Mouse (Mus musculus): ENCODE results near the gene Cib1. TPM values are rescaled to one million over a fixed set of nuclear protein-coding genes. Genes with fewer than 3 reads are reported as not detected.
A peak's percentile ranks its signal among the peaks of the same experiment; 100 is the strongest.

Cib1 gene
- total RNA-seq, 1 experiment from 2014 or later = 45.7 TPM

GRCm38 (mm10) chr7:80205705-80206589 is 26.7 kb downstream of the Cib1 start:
- ATAC-seq (replicated peaks; ENCODE audit: insufficient number of reproducible peaks, low FRiP score, low TSS enrichment, poor library complexity, severe bottlenecking) = no peak

- no peak for ATAC-seq (replicated peaks; ENCODE audit: insufficient number of reproducible peaks, low FRiP score, low TSS enrichment, poor library complexity, severe bottlenecking)
These were observed 27.7 kb downstream of the Cib1 start for GRCm38 (mm10) chr7:80204961-80205360.

GRCm38 (mm10) chr7:80204362-80204761 is 28.3 kb downstream of the Cib1 start:
- ATAC-seq (replicated peaks; ENCODE audit: insufficient number of reproducible peaks, low FRiP score, low TSS enrichment, poor library complexity, severe bottlenecking) = no peak

DNA sequence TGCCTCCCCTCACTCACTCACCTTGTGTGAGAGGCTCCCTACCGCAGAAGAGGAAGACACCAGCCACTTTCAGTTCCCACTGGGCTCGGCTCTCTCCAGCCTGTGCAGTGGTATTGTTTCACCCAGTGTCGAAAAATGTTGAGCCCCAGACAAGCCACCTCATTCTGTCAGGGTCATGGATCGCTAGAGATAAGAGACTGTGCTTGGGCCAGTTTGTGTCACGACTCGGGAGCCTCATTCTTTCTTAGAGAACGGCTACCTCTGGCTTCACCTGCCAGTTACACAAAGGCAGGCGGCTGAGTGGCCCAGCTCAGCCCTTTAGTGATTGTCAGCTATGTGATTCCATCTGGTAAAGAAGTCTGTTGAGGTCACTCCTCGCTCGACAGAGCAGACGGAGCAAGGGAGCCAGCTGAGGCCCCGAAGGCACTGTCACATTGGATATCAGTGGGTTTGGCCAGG is 28.9 kb downstream of the Cib1 start:
- peak; percentile 59 for ATAC-seq (replicated peaks; ENCODE audit: insufficient number of reproducible peaks, low FRiP score, low TSS enrichment, poor library complexity, severe bottlenecking)

GRCm38 (mm10) chr7:80202961-80203360 is 29.7 kb downstream of the Cib1 start:
- ATAC-seq (replicated peaks; ENCODE audit: insufficient number of reproducible peaks, low FRiP score, low TSS enrichment, poor library complexity, severe bottlenecking) = no peak

DNA sequence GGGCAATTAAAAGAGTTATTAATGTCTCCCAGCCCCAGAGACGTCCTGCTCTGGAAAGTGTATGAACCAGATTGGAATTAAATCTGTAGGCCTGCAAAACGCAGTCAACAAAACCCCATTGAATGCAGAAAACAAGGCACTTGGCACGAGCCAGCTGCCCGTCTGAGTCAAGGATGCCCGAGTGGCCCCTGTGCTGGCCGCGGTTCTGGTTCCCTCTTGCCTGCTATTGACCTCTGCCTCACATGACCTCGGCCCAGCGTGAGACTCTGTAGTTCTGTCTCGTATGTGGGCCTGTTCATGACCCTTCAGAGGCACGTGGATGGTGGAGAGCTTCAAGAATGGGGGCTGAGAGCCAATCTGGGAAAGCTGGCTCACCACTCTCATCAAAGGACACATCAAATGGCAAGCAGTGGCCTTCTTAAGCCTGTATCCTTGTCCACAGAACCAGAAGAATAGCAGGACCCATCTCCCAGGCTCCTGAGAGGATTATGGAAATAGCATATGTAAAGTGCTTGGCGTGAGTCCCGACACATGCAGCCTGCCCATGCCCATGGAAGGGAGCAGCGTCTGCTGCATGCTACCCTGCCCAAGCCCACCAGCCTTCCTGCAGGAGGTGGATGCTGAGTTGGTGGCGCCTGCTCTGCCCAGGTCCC is 30.6 kb downstream of the Cib1 start:
- ATAC-seq (replicated peaks; ENCODE audit: insufficient number of reproducible peaks, low FRiP score, low TSS enrichment, poor library complexity, severe bottlenecking) = no peak

- ATAC-seq (replicated peaks; ENCODE audit: insufficient number of reproducible peaks, low FRiP score, low TSS enrichment, poor library complexity, severe bottlenecking) = no peak
These were observed 31.6 kb downstream of the Cib1 start for GRCm38 (mm10) chr7:80200963-80201539.

DNA sequence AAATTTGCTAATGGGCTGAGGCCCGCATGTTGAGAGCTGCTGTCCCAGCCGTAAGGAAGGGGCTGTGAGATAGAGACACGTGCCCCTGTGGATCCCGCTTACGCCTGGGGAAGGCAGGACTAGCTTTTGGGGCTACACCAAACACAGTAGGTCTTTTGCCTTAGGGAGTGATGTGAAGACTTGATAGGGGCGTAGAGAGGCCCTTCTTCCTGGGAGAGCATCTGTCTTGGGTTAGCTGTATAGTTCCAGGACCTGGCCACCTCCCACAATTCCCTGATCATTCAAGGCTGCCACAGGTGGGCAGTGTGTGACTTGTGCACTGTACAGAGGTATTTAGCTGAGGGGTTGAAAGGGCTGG is 32.0 kb downstream of the Cib1 start:
- ATAC-seq (replicated peaks; ENCODE audit: insufficient number of reproducible peaks, low FRiP score, low TSS enrichment, poor library complexity, severe bottlenecking) = no peak

GRCm38 (mm10) chr7:80199851-80200587 is 32.6 kb downstream of the Cib1 start:
- no peak for ATAC-seq (replicated peaks; ENCODE audit: insufficient number of reproducible peaks, low FRiP score, low TSS enrichment, poor library complexity, severe bottlenecking)

DNA sequence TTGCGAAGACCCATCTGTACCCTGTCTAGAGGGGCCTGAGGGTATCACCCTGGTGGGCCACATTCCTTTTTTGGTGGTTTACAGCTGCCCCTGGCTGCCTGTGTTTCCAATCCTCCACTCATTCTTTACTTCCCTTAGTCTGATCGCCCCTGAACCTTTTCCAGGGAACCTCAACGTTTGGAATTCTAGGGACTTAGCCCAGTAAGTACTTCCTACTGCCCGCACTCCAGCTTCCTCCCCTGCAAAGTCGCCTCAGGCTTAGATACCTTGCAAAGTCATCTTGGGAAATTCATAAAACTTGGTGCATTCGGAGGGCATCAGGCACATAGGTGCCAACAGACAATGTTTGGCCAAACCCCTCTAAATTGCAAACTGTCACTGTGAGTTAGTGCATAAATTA is 33.3 kb downstream of the Cib1 start:
- ATAC-seq (replicated peaks; ENCODE audit: insufficient number of reproducible peaks, low FRiP score, low TSS enrichment, poor library complexity, severe bottlenecking) = no peak

DNA sequence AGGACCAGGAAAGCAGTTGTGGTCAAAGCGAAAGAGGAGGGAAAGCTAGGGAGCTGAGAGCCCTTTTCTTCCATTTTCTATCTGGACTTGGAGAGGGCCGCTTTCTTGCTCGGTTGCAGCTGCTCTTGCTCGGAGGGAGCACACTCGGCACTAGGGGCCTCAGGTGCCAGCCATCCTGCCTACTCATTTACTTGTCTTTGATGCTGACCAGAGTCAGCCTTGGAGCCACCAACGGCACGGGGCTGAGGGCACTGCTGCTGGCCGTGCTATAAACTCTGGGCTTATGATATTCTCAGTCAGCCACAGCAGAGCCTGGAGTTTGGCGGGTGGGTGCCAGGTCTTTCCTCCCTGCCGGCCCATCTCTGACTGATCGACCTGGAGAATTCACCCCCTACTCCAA is 33.8 kb downstream of the Cib1 start:
- ATAC-seq (replicated peaks; ENCODE audit: insufficient number of reproducible peaks, low FRiP score, low TSS enrichment, poor library complexity, severe bottlenecking) = no peak

GRCm38 (mm10) chr7:80197941-80198778 is 34.5 kb downstream of the Cib1 start:
- ATAC-seq (replicated peaks; ENCODE audit: insufficient number of reproducible peaks, low FRiP score, low TSS enrichment, poor library complexity, severe bottlenecking) = peak; percentile 50

DNA sequence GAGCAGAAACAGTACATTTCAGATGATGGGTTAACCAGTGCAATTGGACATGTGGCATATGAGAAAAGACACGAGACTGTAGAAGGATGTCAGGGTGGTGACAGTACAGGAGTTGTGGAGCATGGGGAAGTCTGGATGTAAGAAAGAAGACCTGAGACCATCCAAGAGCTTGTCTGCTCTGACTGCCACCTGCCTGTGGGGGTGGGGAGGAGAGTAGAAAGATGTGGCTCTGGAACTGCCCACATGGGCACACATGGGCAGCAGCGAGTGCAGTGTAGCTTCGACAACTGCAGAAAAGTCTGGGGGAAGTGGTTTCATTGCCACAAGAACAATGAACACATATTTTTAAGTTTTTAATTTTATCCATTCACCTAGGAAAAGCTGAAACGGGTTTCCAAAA is 35.2 kb downstream of the Cib1 start:
- no peak for ATAC-seq (replicated peaks; ENCODE audit: insufficient number of reproducible peaks, low FRiP score, low TSS enrichment, poor library complexity, severe bottlenecking)

GRCm38 (mm10) chr7:80195576-80196263 is 36.9 kb downstream of the Cib1 start:
- ATAC-seq (replicated peaks; ENCODE audit: insufficient number of reproducible peaks, low FRiP score, low TSS enrichment, poor library complexity, severe bottlenecking) = no peak

DNA sequence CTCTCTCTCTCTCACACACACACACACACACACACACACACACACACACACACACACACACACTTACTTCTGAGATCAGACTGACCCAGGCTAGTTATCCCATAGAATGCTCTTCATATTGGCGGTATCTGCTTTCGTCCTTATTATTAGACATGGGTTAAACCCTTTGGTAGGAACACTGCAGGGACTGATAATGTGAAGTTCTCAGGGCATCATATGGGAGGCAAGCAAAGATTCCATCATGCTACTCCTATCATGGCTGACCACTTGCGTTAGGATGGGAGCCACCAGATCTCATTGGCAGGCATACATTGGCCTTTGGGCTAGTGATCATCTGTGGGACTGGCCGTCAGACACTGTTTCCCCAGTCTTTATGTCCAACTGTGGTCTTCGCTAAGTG is 37.5 kb downstream of the Cib1 start:
- no peak for ATAC-seq (replicated peaks; ENCODE audit: insufficient number of reproducible peaks, low FRiP score, low TSS enrichment, poor library complexity, severe bottlenecking)

GRCm38 (mm10) chr7:80193941-80194739 is 38.5 kb downstream of the Cib1 start:
- no peak for ATAC-seq (replicated peaks; ENCODE audit: insufficient number of reproducible peaks, low FRiP score, low TSS enrichment, poor library complexity, severe bottlenecking)

All from monocyte, adult 5-6 weeks (primary cell).